Mouse (Mus musculus) liver, postnatal 0 days (tissue): Measurements from ENCODE around the gene C1ql4. TPM values are rescaled to one million over a fixed set of nuclear protein-coding genes. Genes with fewer than 3 reads are reported as not detected.

Experiments used
- ATAC-seq: fragments of 200-750 bp; cut with Nextera tagmentation; 2 replicates; pipeline ENCODE4 v1.8.0; 2017; ENCODE audit warnings: mild to moderate bottlenecking, moderate library complexity
- DNase-seq: peaks from one replicate; pipeline ENCODE4 v3.0.0-alpha.2; 2016
- H3K27ac ChIP-seq: fragments of 300-500 bp; sonication (generic); 2 replicates; pipeline ENCODE4 v1.5.1; 2014; ENCODE audit warnings: antibody characterized with exemption, moderate library complexity, mild to moderate bottlenecking, low read depth
- H3K27me3 ChIP-seq: fragments of 300-500 bp; sonication (generic); 2 replicates; pipeline ENCODE4 v1.6.1; 2014; ENCODE audit warnings: low read length, control low read depth, mixed read lengths; ENCODE audit not compliant: insufficient read depth
- H3K36me3 ChIP-seq: fragments of 300-500 bp; sonication (generic); replicated peaks from 2 replicates; pipeline ENCODE4 v1.6.1; 2014; ENCODE audit warnings: mild to moderate bottlenecking, control low read depth, low read length, moderate library complexity, mixed read lengths; ENCODE audit not compliant: insufficient read depth
- H3K4me1 ChIP-seq: fragments of 300-500 bp; sonication (generic); 2 replicates; pipeline ENCODE4 v1.6.1; 2014; ENCODE audit warnings: antibody characterized with exemption, mild to moderate bottlenecking, control low read depth; ENCODE audit not compliant: insufficient read depth
- H3K4me2 ChIP-seq: fragments of 300-500 bp; sonication (generic); 2 replicates; pipeline ENCODE4 v1.6.1; 2014; ENCODE audit warnings: low read depth, mild to moderate bottlenecking, low read length, moderate library complexity, mixed read lengths
- H3K4me3 ChIP-seq: fragments of 300-500 bp; sonication (generic); 2 replicates; pipeline ENCODE4 v1.5.1; 2014; ENCODE audit warnings: low read depth, low read length
- H3K9ac ChIP-seq: fragments of 300-500 bp; sonication (generic); replicated peaks from 2 replicates; pipeline ENCODE4 v1.6.1; 2014; ENCODE audit warnings: mild to moderate bottlenecking, moderate library complexity
- H3K9me3 ChIP-seq: fragments of 300-500 bp; sonication (generic); 2 replicates; pipeline ENCODE4 v1.6.1; 2016; ENCODE audit warnings: mild to moderate bottlenecking, control low read depth, low read length, mixed read lengths
- CTCF ChIP-seq: sonication (generic); IDR thresholded peaks from 2 replicates; pipeline ENCODE4 v1.5.1; 2016; ENCODE audit warnings: antibody characterized with exemption, low read depth
- EP300 ChIP-seq: IDR thresholded peaks from 2 replicates; pipeline ENCODE4 v1.6.1; 2016; ENCODE audit warnings: antibody characterized with exemption, low read depth, mild to moderate bottlenecking
- WGBS: fragments of 180-500 bp; shearing (Covaris S2); extraction: QIAGEN DNeasy Blood & Tissue Kit; methylation state at CpG from one replicate; pipeline ENCODE4 v1.1.7; 2014; ENCODE audit not compliant: insufficient replicate concordance; 5-methylcytosine and 5-hydroxymethylcytosine counted together
- polyA plus RNA-seq: library from polyadenylated mRNA; unstranded; fragments of >200 nt; fragmentation: Nextera tagmentation; extraction: Ambion mirVana; gene quantifications from 2 replicates; pipeline ENCODE4 v1.2.1, GENCODE M21; 2015

C1ql4 gene
- polyA plus RNA-seq, 1 experiment from 2014 or later: 0.12 TPM

GRCm38 (mm10) chr15:99096061-99096793, 8.6 kb upstream of the C1ql4 start:
- H3K9me3 ChIP-seq: no peaks in the 10 kb centered on the region
- DNase-seq: no peak
- peaks cover 28% of the 10 kb centered on the region for H3K4me1 ChIP-seq
- TF ChIP-seq CTCF (no peak), EP300 (no peak)
- ATAC-seq: no peak
- no peak overlapping the region for H3K27ac ChIP-seq
- H3K27me3 ChIP-seq: peaks cover 82% of the 10 kb centered on the region
- H3K4me2 ChIP-seq: peak overlapping the region; percentile 72
- H3K36me3 ChIP-seq: no peaks in the 10 kb centered on the region
- WGBS: 8% methylated on average over 24 of the region's 24 CpGs
- no peak overlapping the region; the same call in 1 of the 2 replicates for H3K9ac ChIP-seq
- peak overlapping the region; percentile 49 for H3K4me3 ChIP-seq

GRCm38 (mm10) chr15:99095356-99095755, 7.7 kb upstream of the C1ql4 start:
- H3K4me1 ChIP-seq: peaks cover 24% of the 10 kb centered on the region
- TF ChIP-seq EP300: no peak
- ATAC-seq: no peak
- no peak overlapping the region for H3K9ac ChIP-seq
- H3K9me3 ChIP-seq: no peaks in the 10 kb centered on the region
- no peak overlapping the region for H3K27ac ChIP-seq
- H3K4me2 ChIP-seq: no peak overlapping the region
- H3K4me3 ChIP-seq: no peak overlapping the region
- DNase-seq: no peak
- H3K27me3 ChIP-seq: peaks cover 86% of the 10 kb centered on the region
- no peaks in the 10 kb centered on the region for H3K36me3 ChIP-seq
- WGBS: 14% methylated on average over 6 of the region's 6 CpGs

- Histone ChIP-seq H3K27ac (no peak overlapping the region), H3K9ac (no peak overlapping the region), H3K4me2 (no peak overlapping the region), H3K4me1 (peaks cover 24% of the 10 kb centered on the region), H3K4me3 (no peak overlapping the region), H3K27me3 (peaks cover 93% of the 10 kb centered on the region), H3K36me3 (no peaks in the 10 kb centered on the region), H3K9me3 (no peaks in the 10 kb centered on the region)
- TF ChIP-seq CTCF (no peak), EP300 (no peak)
- DNase-seq (no peak), ATAC-seq (no peak)
- 5% methylated on average over 27 of the region's 27 CpGs for WGBS
Measured at GRCm38 (mm10) chr15:99094631-99095270, 7.1 kb upstream of the C1ql4 start.

DNA sequence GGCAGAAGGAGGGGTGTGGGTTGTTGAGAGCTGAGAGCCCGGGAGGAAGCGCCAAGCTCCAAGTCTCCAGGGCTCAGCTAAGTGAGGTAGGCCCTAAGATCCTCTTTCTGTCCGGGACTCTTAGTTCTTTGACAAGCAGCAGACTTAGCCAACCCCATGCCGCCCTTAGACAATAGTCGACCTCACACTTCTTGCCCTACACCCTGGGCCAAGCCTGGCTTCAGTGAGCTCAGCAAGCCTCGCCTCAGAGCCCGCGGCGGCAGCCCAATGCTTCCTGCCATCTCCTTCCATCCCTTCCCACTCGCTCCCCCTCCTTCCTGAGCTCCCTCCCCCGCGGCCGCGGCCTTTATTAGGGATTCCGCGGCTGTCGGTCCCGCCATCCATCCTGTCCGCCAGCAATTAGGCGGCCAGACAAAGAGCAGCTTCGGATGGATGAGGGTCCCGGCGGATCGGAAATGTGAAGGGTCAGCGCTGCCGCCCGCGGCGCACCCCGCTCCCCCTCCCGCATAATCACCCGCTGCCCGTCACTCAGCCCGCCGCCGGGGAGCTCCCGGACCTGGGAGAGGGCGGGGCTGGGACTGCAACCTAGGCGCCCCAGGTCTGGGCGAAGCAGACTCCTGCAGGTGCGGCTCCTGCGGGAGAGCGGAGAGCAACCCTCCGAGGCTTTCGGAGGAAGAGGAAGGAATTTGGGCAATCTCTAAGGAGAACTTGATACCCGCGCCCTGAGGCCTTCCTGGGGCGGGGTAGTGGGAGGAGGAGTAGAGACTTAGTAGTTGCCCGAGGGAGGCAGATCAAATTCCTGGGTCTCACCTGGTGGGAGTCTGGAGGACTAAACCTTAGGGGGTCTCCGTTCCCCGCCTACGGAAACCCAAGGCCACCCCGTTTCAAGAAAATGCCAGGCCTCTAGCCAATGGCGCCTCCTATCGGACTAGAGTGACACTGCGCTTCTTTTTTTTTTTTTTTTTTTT, 6.0 kb upstream of the C1ql4 start:
- Histone ChIP-seq H3K4me3 (peak overlapping the region; percentile 47), H3K27ac (no peak overlapping the region), H3K36me3 (no peaks in the 10 kb centered on the region), H3K4me2 (peak overlapping the region; percentile 78), H3K27me3 (peaks cover 95% of the 10 kb centered on the region), H3K4me1 (peaks cover 22% of the 10 kb centered on the region), H3K9ac (peak overlapping the region; percentile 38; the same call in 1 of the 2 replicates), H3K9me3 (no peaks in the 10 kb centered on the region)
- no peak for DNase-seq
- TF ChIP-seq EP300 (no peak), CTCF (peak; percentile 51)
- 2% methylated on average over 54 of the region's 56 CpGs for WGBS
- peak; percentile 18; the same call in 1 of the 2 replicates for ATAC-seq

GRCm38 (mm10) chr15:99092870-99093269, 5.3 kb upstream of the C1ql4 start, which contains the start of gene Dnajc22:
TSS of gene Dnajc22 (plus strand) at chr15:99093170.
- WGBS: 63% methylated on average over 8 of the region's 8 CpGs
- Histone ChIP-seq H3K9me3 (no peaks in the 10 kb centered on the region), H3K4me3 (peak within 1 kb of the TSS; percentile 47), H3K36me3 (no peaks in the 10 kb centered on the region), H3K27ac (no peak within 1 kb of the TSS), H3K4me1 (peaks cover 24% of the 10 kb centered on the region), H3K4me2 (peak within 1 kb of the TSS; percentile 78), H3K27me3 (peaks cover 95% of the 10 kb centered on the region), H3K9ac (peak within 1 kb of the TSS; percentile 38; the same call in 1 of the 2 replicates)
- TF ChIP-seq CTCF (no peak), EP300 (no peak)
- no peak for ATAC-seq
- no peak for DNase-seq

GRCm38 (mm10) chr15:99089069-99089468, 1.5 kb upstream of the C1ql4 start:
- Histone ChIP-seq H3K27me3 (peaks cover 86% of the 10 kb centered on the region), H3K4me1 (peaks cover 15% of the 10 kb centered on the region), H3K4me3 (peak overlapping the region; percentile 8; the same call in 1 of the 2 replicates), H3K36me3 (no peaks in the 10 kb centered on the region), H3K9me3 (no peaks in the 10 kb centered on the region), H3K27ac (no peak overlapping the region), H3K9ac (no peak overlapping the region), H3K4me2 (peak overlapping the region; percentile 53)
- TF ChIP-seq CTCF (no peak), EP300 (no peak)
- DNase-seq: no peak
- no peak for ATAC-seq
- 13% methylated on average over 14 of the region's 14 CpGs for WGBS
